Mouse (Mus musculus): ENCODE measurements around the gene Nnat.
"Not testable (repeated sequence)": the region's sequence is repeated elsewhere in the genome, so short reads cannot be mapped to it uniquely, and the experiment has no call there.

The Nnat gene

GRCm38 (mm10) chr2:157552158-157552886 is 7.6 kb upstream of the Nnat start:
- DNase-seq, result no peak

GRCm38 (mm10) chr2:157556074-157556698 is 3.7 kb upstream of the Nnat start:
- DNase-seq, result no peak

- DNase-seq, result no peak
Measured at GRCm38 (mm10) chr2:157558051-157558450, 1.8 kb upstream of the Nnat start.

- DNase-seq, result no peak
Measured at GRCm38 (mm10) chr2:157558520-157558919, 1.4 kb upstream of the Nnat start.

- DNase-seq, result no peak
Measured at GRCm38 (mm10) chr2:157559440-157559839, 438 bp upstream of the Nnat start.

- DNase-seq, result no peak
Measured at GRCm38 (mm10) chr2:157560302-157560701, 424 bp downstream of the Nnat start.

- peak; percentile 74 for DNase-seq
Measured at GRCm38 (mm10) chr2:157561165-157561836, 1.4 kb downstream of the Nnat start.

- DNase-seq, result no peak
Measured at GRCm38 (mm10) chr2:157563031-157563430, 3.2 kb downstream of the Nnat start.

- DNase-seq, result no peak
Measured at GRCm38 (mm10) chr2:157564723-157565122, 4.8 kb downstream of the Nnat start.

- no peak for DNase-seq
Measured at GRCm38 (mm10) chr2:157565446-157565845, 5.6 kb downstream of the Nnat start.

GRCm38 (mm10) chr2:157565898-157566259 is 6.0 kb downstream of the Nnat start:
- no peak for DNase-seq

- peak; percentile 74 for DNase-seq
Measured at GRCm38 (mm10) chr2:157566260-157566952, 6.5 kb downstream of the Nnat start.

- DNase-seq, result no peak
Measured at GRCm38 (mm10) chr2:157567235-157567961, 7.5 kb downstream of the Nnat start.

- no peak for DNase-seq
Measured at GRCm38 (mm10) chr2:157568881-157569280, 9.0 kb downstream of the Nnat start.

GRCm38 (mm10) chr2:157569796-157570485 is 10.1 kb downstream of the Nnat start:
- no peak for DNase-seq

- DNase-seq, result peak; percentile 26
Measured at GRCm38 (mm10) chr2:157571224-157571832, 11.4 kb downstream of the Nnat start, which contains the start of gene Blcap. Gene Blcap, minus strand, starts transcription at chr2:157571274.

GRCm38 (mm10) chr2:157572786-157573185 is 12.9 kb downstream of the Nnat start:
- DNase-seq, result no peak

GRCm38 (mm10) chr2:157585351-157585750 is 25.5 kb downstream of the Nnat start:
- DNase-seq, result not testable (repeated sequence)

- DNase-seq, result no peak
Measured at GRCm38 (mm10) chr2:157596876-157597566, 37.1 kb downstream of the Nnat start.

GRCm38 (mm10) chr2:157601435-157601839 is 41.6 kb downstream of the Nnat start:
- no peak for DNase-seq
